Mouse (Mus musculus): ENCODE data around the gene Rgs9.
A peak's percentile ranks its signal among the peaks of the same experiment; 100 is the strongest.

- TF ChIP-seq CTCF (IDR thresholded peaks at IDR 0.05; ENCODE audit: extremely low read depth, insufficient read length, insufficient replicate concordance, low read depth, low read length) (peak; percentile 95), POLR2A (IDR thresholded peaks at IDR 0.05; ENCODE audit: low read depth, low read length) (no peak)
Measured at GRCm38 (mm10) chr11:109244635-109245360, 53.1 kb downstream of the Rgs9 start.

Data from small intestine, adult 2 months (tissue).